Mouse (Mus musculus): ENCODE data around the gene Clec2d. TPM values are rescaled to one million over a fixed set of nuclear protein-coding genes. Genes with fewer than 3 reads are reported as not detected.

The Clec2d gene
- total and polyA plus RNA-seq, 3 experiments = 0.50 to 2.8 TPM; not detected in 1

DNA sequence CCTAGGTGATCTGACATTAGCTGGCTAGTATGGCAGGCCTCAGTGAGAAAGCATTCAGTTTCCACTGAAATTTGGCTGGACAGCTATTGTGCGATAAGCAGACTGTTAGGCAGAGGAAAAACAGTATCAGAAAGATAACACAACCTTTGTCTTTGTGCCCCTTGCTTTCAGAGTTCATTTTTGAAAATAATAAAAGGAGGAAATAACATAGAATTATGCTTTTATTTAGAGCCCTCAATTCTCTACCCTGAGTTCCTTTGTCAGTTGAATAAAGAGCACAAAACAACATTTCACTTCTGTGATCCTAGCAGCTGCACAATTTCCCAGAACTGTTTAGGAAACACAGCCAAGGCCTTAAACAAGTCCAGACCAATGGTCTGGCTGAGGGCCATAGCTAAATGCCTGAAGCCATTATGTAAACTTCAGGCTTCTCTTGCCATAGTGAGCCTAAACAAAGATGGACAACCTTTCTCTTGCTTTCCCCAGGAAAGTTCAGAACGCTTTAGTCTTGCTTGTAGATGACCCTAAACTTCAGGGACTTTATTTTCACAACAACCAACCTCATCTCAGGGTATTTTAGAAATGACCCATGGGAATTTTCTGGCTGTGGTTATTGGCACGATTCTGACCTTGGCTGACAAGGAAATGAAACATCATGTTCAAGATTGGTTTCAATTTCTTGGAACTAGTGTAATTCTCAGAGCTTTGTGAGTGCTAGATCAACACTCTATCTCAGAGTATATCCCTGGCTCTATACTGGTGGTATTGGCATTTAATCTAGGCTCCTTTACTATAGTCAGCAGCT, 49.6 kb downstream of the Clec2d start:
- peaks cover 0 to 59% of the 10 kb centered on the region in 2 experiments; a peak in 2 of 4 replicates for H3K36me3 ChIP-seq (ENCODE audit: control insufficient read depth in 1 of 2, insufficient read depth in 2 of 2, low read length in 2 of 2)
- H3K27ac ChIP-seq (ENCODE audit: control insufficient read depth, low read depth, low read length) = peak overlapping the region; percentile 100
- DNase-seq (ENCODE audit: low read depth, low spot score) = peak; percentile 84
- H3K9me3 ChIP-seq (replicated peaks; ENCODE audit: insufficient read depth, low read length) = no peaks in the 10 kb centered on the region
- peak overlapping the region; percentile 70 for H3K9ac ChIP-seq (ENCODE audit: control insufficient read depth, low read depth, low read length, poor library complexity, severe bottlenecking)
- H3K4me3 ChIP-seq (ENCODE audit: control insufficient read depth in 1 of 2, insufficient read depth in 1 of 2, low read depth in 2 of 2, low read length in 2 of 2) = peak overlapping the region in 1 of 2 experiments; percentile 2; a peak in 1 of 4 replicates
- H3K4me1 ChIP-seq (ENCODE audit: control insufficient read depth in 1 of 2, insufficient read depth in 2 of 2, low read length in 2 of 2) = peaks cover 36 to 47% of the 10 kb centered on the region in 2 experiments
- H3K27me3 ChIP-seq (ENCODE audit: control insufficient read depth in 1 of 2, insufficient read depth in 2 of 2, low read length in 2 of 2) = no peaks in the 10 kb centered on the region
- H3K79me2 ChIP-seq (ENCODE audit: control insufficient read depth, insufficient read depth, low read length, poor library complexity) = no peaks in the 10 kb centered on the region
- TF ChIP-seq ZMIZ1 (IDR thresholded peaks at IDR 0.05; ENCODE audit: low read depth, low read length) (peak; percentile 47; the same call in 1 of the 2 replicates), MXI1 (IDR thresholded peaks at IDR 0.05; ENCODE audit: low read depth, low read length) (no peak), E2F4 (IDR thresholded peaks at IDR 0.05; ENCODE audit: borderline replicate concordance, low read depth, low read length) (0 out of 2 replicates have a peak, but pooled peaks have one; percentile 16), SMC3 (IDR thresholded peaks at IDR 0.05; ENCODE audit: low read depth, low read length) (no peak), NRF1 (IDR thresholded peaks at IDR 0.05; ENCODE audit: insufficient read depth, low read depth, low read length, poor library complexity, severe bottlenecking) (no peak), MAZ (IDR thresholded peaks at IDR 0.05; ENCODE audit: low read depth, low read length) (no peak), TAL1 (IDR thresholded peaks at IDR 0.05; ENCODE audit: low read length) (peak; percentile 78), SIN3A (IDR thresholded peaks at IDR 0.05; ENCODE audit: low read length) (peak; percentile 91), MAX (IDR thresholded peaks at IDR 0.05; ENCODE audit: low read length) (0 out of 2 replicates have a peak, but pooled peaks have one; percentile 37), MYB (IDR thresholded peaks at IDR 0.05; ENCODE audit: low read depth, low read length) (peak; percentile 95), ZKSCAN1 (IDR thresholded peaks at IDR 0.05; ENCODE audit: low read depth, low read length) (no peak), RAD21 (IDR thresholded peaks at IDR 0.05; ENCODE audit: low read depth, low read length) (no peak), ETS1 (IDR thresholded peaks at IDR 0.05; ENCODE audit: low read depth, low read length) (peak; percentile 86), MAFK (IDR thresholded peaks at IDR 0.05; ENCODE audit: borderline replicate concordance, low read depth, low read length) (0 out of 2 replicates have a peak, but pooled peaks have one; percentile 23), POLR2A (IDR thresholded peaks at IDR 0.05; ENCODE audit: control insufficient read depth in 1 of 2, insufficient read depth in 1 of 2, low read depth in 1 of 2, low read length in 2 of 2, poor library complexity in 1 of 2) (peak in 1 of 2 experiments; percentile 54; a peak in 2 of 4 replicates), HCFC1 (IDR thresholded peaks at IDR 0.05; ENCODE audit: low read depth, low read length) (no peak), CTCF (IDR thresholded peaks at IDR 0.05 in 2 of 3, conservative IDR thresholded peaks at IDR 0.05 in 1 of 3; ENCODE audit: control insufficient read depth in 1 of 3, insufficient read depth in 1 of 3, low read depth in 2 of 3, low read length in 3 of 3, poor library complexity in 1 of 3, severe bottlenecking in 1 of 3) (no peak), BHLHE40 (IDR thresholded peaks at IDR 0.05; ENCODE audit: borderline replicate concordance, low read depth, low read length) (peak; percentile 64; the same call in 1 of the 2 replicates), ELF1 (IDR thresholded peaks at IDR 0.05; ENCODE audit: low read depth, low read length) (0 out of 2 replicates have a peak, but pooled peaks have one; percentile 6), GATA1 (IDR thresholded peaks at IDR 0.05; ENCODE audit: low read depth, low read length) (peak; percentile 98), CHD2 (IDR thresholded peaks at IDR 0.05; ENCODE audit: low read length) (no peak), ZC3H11A (IDR thresholded peaks at IDR 0.05; ENCODE audit: low read depth, low read length) (no peak; the same call in 1 of the 2 replicates), KAT2A (conservative IDR thresholded peaks at IDR 0.05; ENCODE audit: low read depth, low read length) (0 out of 2 replicates have a peak, but pooled peaks have one; percentile 17), CHD1 (IDR thresholded peaks at IDR 0.05; ENCODE audit: low read depth, low read length) (0 out of 2 replicates have a peak, but pooled peaks have one; percentile 27), MEF2A (IDR thresholded peaks at IDR 0.05; ENCODE audit: extremely low read depth, insufficient replicate concordance, low read depth, low read length, poor library complexity, severe bottlenecking) (no peak), NELFE (IDR thresholded peaks at IDR 0.05; ENCODE audit: low read depth, low read length) (peak; percentile 21; the same call in 1 of the 2 replicates), EP300 (IDR thresholded peaks at IDR 0.05; ENCODE audit: low read depth in 1 of 2, low read length in 2 of 2) (peak; percentile 98 to 99), JUND (IDR thresholded peaks at IDR 0.05; ENCODE audit: low read depth, low read length) (no peak), UBTF (IDR thresholded peaks at IDR 0.05; ENCODE audit: borderline replicate concordance, insufficient read depth, low read depth, low read length) (no peak), RCOR1 (IDR thresholded peaks at IDR 0.05; ENCODE audit: low read depth, low read length) (peak; percentile 83), USF2 (IDR thresholded peaks at IDR 0.05; ENCODE audit: borderline replicate concordance in 1 of 2, insufficient read depth in 1 of 2, low read depth in 1 of 2, low read length in 2 of 2) (no peak), ZNF384 (IDR thresholded peaks at IDR 0.05; ENCODE audit: low read depth, low read length) (peak; percentile 26; the same call in 1 of the 2 replicates), TBP (IDR thresholded peaks at IDR 0.05; ENCODE audit: low read depth, low read length) (peak; percentile 83), TCF12 (IDR thresholded peaks at IDR 0.05; ENCODE audit: low read depth, low read length) (peak; percentile 95)
